Mouse (Mus musculus): Measurements from ENCODE around the gene Nemp2.

DNA sequence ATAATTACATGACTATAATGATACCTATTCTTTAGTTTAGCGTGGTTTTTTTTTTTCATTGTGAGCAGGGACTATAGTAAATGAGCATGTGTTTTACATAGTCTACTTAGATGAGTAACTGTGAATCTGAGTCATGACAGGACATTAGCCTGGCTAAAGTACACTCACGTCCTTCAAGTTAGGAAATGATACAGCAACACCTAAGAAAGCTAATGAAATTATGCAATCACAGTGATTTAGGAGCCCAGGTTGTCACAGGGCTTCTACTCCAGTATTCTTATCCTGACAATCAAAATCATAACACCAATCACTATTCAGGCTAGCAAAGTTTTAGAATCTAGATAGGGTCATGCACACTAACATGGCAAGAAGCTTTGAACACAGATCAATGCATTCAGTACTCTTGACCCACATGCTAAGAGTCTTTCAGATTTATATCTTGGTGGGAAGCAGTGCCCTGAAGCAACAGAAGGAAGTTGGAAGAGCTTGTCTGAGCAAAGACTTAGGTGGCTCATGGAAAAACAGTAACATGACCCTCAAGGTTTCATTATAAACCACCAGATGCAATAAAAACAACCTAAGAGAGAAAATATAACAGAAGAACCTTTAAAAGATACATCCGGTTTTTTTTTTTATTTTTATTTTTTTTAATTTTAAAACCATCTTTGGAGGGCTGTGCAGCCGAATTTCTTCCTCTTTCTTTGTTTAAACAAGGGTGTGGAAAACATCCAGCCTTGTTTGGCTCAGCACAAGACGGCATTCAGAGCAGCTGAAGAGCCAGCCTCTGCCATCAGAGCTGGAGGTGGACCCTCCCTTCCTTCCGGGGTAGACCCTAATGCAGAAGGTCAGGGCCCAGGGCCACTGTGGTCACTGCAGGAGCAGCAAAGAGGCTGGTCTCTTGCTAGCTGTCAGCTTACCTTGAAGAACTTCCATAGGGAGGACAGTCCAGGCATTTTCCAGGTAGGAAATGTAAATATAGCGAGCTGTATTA, 45.4 kb downstream of the Nemp2 start:
- TF ChIP-seq CTCF (IDR thresholded peaks at IDR 0.05; ENCODE audit: low read depth) (no peak), EP300 (optimal IDR thresholded peaks at IDR 0.05) (no peak)

All from stomach, postnatal 0 days (tissue).